Mouse (Mus musculus): Measurements from ENCODE around the gene Enpp1.

The Enpp1 gene

DNA sequence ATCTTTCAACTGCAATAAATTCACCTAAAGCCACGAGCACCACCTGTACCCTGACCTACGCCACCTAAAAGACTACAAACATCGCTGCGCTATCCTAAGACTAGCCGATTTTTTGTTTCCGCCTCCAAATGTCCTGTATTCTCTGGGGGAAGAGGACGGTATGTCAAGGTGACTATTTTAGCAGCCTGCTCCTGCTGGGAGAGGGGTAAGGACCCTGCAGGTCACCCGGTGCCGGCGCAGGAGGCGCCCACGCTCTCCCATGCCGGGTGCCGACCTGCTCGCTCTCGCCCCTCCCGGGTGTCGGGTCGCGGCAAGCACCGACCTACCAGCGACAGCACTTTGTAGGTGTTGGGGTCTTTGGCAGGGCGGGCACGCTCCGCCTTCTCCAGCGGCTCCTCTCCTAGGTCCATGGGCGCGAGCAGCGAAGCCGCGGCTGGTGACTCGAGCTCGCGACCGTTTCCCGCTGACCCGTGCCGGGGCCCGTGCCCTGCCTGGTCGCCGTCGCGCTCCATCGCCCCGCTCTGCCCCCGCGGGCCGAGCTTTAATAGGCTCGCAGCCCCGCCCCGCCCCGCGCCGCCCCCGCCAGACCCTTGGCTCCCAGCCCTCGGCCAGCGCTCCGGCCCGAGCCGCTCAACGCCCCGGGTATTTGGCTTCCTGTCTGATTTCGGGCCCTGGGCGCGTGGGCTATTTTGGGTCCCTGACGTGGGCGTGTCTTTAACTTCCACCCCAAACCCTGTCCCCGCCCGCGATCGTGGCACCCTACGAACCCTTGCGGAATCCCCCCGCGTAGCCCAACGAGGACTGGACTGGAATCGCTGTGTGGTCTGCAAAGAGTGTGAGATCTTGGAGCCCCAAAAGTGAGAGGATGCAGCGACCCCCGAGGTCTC lies at the start of gene Enpp1:
Gene Enpp1 (minus strand): TSS at position 680 of the 887 bp plus-strand sequence.
- peak; percentile 23 for DNase-seq (ENCODE audit: low spot score)

DNA sequence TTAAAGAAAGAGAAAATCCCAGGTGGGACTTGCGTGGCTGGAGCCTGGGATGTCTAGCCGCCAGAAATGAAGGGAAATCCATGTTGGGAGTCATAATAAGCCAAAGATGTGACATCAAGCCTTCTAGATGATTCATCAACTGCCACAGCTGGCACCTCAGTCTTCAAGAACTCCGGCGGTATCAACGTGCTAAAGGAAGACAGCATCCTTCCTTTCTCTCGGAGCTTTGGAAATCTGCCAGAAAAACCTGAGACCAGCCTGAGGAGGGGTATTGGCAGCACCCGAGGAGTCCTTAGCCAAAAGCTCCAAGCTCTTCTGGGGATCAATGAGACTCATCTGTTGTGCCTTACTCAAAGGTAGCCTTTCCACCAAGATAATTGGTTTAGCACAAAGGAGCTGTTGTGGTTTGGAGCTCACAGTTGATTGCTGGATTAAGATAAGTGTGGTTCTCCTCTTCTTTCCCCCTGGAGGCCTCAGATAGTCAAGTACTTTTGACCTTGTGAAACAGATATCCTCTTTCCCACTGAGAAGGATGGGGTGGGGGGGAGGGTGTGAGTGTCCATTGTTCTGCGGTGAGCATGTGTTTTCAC lies 46.5 kb upstream of the Enpp1 start:
- DNase-seq (ENCODE audit: low spot score): no peak

DNA sequence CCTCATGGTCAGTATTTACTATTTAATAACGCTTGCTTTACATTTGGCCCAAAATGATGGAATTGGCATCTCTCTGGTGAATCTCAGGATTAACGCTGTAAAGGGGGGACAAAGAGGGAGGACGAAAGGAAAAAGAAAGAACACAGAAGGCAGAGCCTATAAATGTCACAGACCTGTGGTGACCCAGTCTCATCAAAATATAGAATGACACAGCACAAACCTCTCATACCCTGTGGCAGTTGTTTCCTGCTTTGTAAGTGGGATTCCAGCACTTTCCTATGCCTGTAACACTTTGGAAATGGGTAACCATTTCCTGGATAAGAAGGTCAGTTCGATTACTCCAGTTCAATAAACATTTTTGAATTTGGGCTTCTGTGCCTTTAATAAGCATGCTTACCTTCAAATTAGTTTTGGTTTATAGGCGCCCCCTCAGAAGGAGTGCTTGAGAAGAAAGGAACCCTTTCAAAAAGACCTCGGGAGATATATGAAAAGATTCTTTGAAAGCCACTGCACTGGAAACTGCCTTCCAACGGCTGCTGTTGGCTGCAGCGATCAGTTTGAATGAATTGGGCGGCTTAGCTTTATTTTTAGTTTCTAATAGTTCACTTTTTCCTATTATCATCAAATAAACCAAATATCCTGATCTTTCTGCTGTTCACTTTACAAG lies 43.0 kb upstream of the Enpp1 start:
- no peak for DNase-seq (ENCODE audit: low spot score)

- DNase-seq (ENCODE audit: low spot score): no peak
Measured at GRCm38 (mm10) chr10:24754251-24754835, 42.4 kb upstream of the Enpp1 start.

DNA sequence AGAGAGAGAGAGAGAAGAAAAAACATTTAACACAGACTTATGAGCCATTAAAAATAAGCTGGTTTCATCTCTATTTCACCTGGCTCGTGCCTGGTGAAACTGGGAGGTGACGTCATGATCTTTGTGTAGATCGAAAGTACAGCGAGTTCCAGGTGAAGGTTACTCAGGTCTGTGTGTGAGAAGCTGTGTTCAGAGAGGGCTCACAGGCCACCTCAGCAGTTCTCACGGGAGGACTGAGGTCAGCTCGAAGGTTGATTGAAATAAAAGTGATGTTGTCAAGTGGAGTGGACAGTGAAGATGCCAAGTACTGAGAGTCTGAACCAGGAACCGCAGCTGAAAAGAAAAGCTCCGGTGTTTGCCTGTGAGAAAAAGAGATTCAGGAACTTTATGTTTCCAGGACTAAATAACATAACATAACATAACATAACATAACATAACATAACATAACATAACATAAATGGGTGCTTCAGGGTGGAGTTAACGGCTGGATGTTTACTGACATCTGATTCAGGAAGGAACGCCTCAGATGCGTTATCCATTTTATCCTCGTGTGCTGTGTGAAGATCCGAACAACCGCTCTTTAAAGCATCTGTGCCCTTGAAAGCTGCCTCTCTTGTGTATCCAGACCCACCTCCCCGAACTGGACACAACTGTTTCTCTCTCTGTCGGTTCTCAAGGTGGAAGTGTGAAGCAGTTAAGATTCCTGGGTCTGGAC lies 41.7 kb upstream of the Enpp1 start:
- DNase-seq (ENCODE audit: low spot score): no peak

GRCm38 (mm10) chr10:24742950-24743487 lies 31.1 kb upstream of the Enpp1 start:
- DNase-seq (ENCODE audit: low spot score): no peak

DNA sequence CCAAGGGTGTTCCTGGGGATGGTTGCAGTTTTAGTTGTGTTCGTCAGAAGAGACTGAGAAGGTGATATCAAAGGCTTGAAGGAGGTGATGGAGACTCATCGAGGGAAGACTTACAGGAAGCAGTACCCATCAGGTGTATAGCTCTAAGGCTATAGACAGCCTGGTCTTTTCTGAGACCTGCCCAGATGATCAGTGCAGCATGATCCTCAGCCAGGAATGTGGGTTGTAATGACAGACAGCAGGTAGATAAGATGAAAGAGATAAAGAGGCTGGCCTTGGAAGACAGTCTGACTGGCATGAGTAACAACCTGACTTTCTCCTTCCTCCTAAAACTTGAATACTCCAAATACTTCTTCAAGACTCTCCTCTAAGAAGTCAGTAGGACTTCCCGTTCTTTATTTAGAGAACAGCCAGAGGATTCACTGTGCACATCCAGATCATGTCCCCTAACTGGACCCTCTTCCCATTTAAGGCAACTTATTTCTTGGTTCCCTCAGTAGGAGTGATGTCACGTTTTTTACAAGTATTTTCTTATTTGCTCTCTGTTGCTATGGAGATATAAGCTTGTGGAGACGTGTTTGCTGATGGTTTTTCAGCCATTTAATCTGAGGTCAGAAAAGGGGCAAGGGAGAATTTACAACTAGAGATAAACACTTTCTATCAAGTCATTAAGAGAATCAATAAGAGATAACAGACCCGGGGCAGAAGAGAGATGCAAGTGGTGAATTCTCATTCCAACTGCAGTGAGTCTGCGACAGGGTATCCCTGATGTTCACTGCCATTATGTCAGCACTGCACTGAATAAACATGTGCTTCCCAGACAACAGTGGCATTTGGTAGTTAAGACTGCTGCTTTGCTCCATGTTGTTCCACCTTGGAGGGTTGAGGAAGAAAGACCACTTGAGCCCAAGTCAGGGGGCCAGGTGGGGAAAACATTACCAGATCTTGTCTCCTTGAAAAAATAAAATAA lies 29.6 kb upstream of the Enpp1 start:
- no peak for DNase-seq (ENCODE audit: low spot score)

GRCm38 (mm10) chr10:24739171-24739570 lies 27.2 kb upstream of the Enpp1 start:
- DNase-seq (ENCODE audit: low spot score): no peak

DNA sequence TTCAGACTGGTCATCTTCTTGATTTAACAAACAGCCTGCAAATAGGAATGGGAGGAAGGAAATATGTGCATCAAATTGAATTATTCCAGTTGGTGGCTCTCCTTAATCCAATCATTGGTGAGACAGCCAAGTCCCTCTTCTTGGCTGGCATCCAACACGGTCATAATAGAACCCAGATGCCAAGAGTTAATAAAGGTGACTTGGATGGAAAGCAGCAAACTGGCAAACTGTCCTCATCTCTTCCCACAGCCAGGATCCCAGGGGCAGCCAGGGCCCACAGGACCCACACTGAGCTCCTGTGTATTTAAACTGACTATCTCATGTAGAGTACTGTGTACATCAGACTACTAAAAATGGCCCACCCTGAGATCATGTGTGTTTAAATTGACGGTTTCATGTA lies 26.5 kb upstream of the Enpp1 start:
- DNase-seq (ENCODE audit: low spot score): no peak

DNA sequence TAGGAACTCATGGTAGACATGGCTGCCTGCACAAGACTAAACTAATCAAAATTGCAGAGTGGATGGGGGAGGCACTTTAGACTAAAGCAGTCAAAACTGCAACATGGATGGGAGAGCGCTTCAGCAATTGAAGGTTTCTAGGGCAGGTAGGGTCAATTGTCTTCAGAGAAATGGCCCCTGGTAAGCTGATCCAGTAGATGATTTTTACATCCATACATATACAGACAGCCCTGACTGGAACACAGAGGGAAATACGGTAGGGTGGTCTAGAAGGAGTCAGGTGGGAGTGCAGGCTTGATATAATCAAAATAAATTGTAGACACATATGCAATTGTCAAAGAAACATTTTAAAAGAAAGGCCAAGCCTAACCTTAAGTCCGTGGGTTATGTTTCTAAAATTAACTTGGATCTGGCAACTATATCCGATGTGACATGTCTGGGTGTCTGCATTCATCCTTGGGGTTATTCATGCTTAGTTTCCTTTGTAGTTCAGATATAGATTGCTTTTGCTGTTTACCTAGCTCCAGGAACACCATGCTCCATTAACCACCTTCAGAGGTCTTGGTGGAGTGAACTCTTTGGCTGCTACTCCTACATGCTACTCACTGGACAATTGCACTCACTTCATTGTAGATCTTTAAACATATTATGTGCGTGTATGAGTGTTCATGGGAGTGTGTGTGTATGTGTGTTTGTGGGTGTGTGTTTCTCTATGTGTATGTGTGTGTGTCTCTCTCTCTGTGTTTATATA lies 23.2 kb upstream of the Enpp1 start:
- DNase-seq (ENCODE audit: low spot score): no peak

DNA sequence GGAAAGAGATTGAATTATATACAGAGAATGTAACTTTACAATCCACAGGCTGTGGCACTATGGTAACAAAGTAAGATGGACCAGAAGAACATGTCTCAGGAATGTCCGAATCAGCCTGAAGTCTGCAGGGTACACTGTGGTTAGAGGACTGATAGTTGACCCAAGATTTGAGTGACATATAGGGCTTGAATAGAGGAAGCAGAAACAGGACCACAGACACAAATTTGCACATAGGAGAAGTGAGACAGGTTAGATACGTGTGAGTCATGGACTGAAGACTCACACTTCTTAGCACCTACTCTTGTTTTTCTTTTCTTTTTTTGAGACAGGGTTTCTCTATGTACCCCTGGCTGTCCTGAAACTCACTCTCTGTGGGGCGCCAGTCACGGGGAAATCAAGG lies 15.5 kb upstream of the Enpp1 start:
- no peak for DNase-seq (ENCODE audit: low spot score)

DNA sequence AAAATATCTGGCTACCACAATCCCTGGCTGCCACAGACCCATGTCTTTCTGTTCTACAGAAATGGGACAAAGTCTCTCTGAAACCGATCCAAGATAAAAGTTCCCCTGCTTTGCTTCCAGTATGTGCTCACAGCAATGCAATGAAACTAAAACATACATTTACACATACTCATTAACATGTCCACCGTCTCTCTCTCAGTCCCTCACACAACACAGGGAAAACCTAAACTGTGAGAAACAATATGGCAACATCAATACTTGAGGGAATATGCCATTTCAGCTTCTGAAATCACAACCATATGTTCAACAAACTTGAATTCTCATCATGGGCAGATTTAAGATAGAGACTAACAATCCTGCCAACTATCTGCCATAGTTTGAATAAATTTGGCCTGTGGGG lies 13.2 kb upstream of the Enpp1 start:
- no peak for DNase-seq (ENCODE audit: low spot score)

DNA sequence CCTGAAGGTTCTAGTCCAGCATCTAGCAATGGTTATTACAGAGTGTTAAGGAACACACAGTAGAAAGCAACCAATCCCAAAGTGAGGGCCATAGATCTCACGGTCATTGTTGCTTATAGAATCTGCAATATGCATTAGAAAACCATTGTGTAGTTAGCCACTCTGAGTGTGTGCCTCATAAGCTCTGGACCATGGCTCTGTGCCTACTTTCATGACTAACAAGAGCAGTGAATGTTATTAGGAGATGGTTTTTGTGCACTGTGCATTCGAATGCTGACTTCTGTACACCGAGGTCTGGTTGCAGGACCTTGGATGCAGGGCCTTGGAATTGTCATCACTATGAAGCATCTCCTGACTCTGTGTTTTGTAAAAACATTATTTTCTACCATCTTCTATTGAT lies 9.9 kb upstream of the Enpp1 start:
- no peak for DNase-seq (ENCODE audit: low spot score)

DNA sequence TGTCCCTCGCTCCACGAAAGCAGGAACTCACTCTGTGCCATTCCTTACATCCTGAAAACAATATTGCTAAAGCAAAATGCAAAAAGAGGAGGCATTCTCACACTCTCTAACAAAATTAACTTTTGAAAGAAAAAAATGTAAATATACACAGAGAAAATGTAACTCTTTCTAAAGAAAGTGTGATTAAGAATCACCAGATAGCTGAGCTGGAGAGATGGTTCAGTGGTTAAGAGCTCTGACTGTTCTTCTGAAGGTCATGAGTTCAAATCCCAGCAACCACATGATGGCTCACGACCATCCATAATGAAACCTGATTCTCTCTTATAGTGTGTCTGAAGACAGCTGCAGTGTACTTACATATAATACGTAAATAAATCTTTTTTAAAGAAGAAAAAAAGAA lies 7.4 kb upstream of the Enpp1 start:
- no peak for DNase-seq (ENCODE audit: low spot score)

DNA sequence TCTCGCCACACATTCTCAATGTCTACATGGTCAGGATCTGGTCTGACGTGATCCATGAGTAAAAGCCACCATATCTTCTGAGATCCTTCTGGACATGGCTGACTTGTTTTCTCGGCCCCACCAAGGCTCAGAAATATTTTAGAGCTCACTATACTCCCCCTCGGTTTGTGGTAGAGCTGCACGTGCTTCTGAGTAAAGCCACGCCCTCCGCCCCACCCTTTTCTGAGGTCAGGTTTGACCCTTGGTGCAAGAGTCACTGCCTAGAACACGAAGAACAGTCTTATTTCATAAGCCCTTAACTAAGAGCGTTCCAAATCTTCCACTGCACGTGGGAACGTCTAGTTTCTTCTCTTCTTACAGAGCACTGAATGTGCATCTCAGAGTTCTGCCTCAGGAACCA lies 6.8 kb upstream of the Enpp1 start:
- no peak for DNase-seq (ENCODE audit: low spot score)

GRCm38 (mm10) chr10:24718058-24718457 lies 6.1 kb upstream of the Enpp1 start:
- no peak for DNase-seq (ENCODE audit: low spot score)

DNA sequence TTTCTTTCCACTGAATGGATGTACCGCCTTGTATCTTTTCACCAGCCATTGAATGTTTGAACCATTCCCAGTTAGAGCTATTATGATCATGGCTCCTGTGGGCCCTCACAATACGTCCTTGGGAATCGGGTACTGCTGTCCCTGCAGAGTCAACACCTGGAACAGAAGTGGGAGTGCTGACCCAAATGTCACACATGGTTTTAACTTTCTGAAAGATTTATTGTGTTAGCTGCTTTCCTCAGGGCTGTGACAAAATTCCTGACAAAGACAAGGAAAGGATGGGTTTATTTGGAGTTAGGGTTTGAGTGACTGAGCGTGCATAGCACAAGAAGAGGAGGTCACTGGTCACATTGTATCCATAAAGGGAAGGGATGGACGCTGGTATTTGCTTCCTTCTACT lies 4.3 kb upstream of the Enpp1 start:
- DNase-seq (ENCODE audit: low spot score): no peak

GRCm38 (mm10) chr10:24712901-24713300 lies 942 bp upstream of the Enpp1 start:
- DNase-seq (ENCODE audit: low spot score): no peak

GRCm38 (mm10) chr10:24712367-24712761 lies 405 bp upstream of the Enpp1 start:
- no peak for DNase-seq (ENCODE audit: low spot score)

GRCm38 (mm10) chr10:24711071-24711470 lies 888 bp downstream of the Enpp1 start:
- DNase-seq (ENCODE audit: low spot score): no peak

All from testis, postnatal 14 days (tissue).